7 mouse cellular contexts compared by ENCODE assay signal in genomic region chr9:21546789-21547074, GRCm38 (mm10). TPM values are rescaled to one million over a fixed set of nuclear protein-coding genes. Genes with fewer than 3 reads are reported as not detected.
DNase-seq lines count a peak whose midpoint lies in the region; ATAC-seq and TF ChIP-seq lines count a peak whose summit lies in the region.

Gene Carm1 (plus strand): TSS chr9:21546894.

- no peak for ATAC-seq in erythroblast, adult 5-6 weeks (replicated peaks; ENCODE audit: low FRiP score, poor library complexity, severe bottlenecking)

- no peaks in the 10 kb centered on the region for H3K27me3 ChIP-seq in myocyte (ENCODE audit: control insufficient read depth, insufficient read depth, insufficient read length)

- peak within 1 kb of the TSS; percentile 90 for H3K4me2 ChIP-seq in myocyte (ENCODE audit: low read depth)

- H3K36me3 ChIP-seq in myocyte (ENCODE audit: control insufficient read depth, insufficient read depth): no peaks in the 10 kb centered on the region

- H3K79me2 ChIP-seq in myocyte (ENCODE audit: control insufficient read depth, insufficient read depth): peaks cover 42% of the 10 kb centered on the region

- H3K4me3 ChIP-seq in myocyte: peak within 1 kb of the TSS; percentile 81

- H3ac ChIP-seq in myocyte (ENCODE audit: control insufficient read depth, insufficient read length): peak within 1 kb of the TSS; percentile 80

- intact Hi-C loops in heart, postnatal 10 days (cut with DNase I): loop anchor here (2.0 kb wide), 1 partner anchor 46 kb away; the partner anchor contains the start of genes Timm29 and Yipf2
- intact Hi-C loops in left cerebral cortex, postnatal 10 days (cut with DNase I): no loop called here

- TF ChIP-seq POLR2A in myocyte (IDR thresholded peaks at IDR 0.05; ENCODE audit: insufficient read length, low read depth): no peak

- peak; percentile 58 for DNase-seq in urinary bladder, postnatal 14 days (ENCODE audit: low spot score)
- DNase-seq in urinary bladder, postnatal 36 days (ENCODE audit: low spot score in 2 of 2): no peak
- no peak for DNase-seq in heart, postnatal 10 days
- no peak for DNase-seq in left cerebral cortex, postnatal 10 days (ENCODE audit: extremely low spot score in 1 of 2, low spot score in 2 of 2)
- DNase-seq in ovary, postnatal 36 days (ENCODE audit: low spot score): no peak

TF ChIP-seq in myocyte, 11 proteins besides CTCF, POLR2A, EP300 and RAD21:
- no peak for TF ChIP-seq MAX (IDR thresholded peaks at IDR 0.05; ENCODE audit: low read depth)
- TF ChIP-seq CEBPB (IDR thresholded peaks at IDR 0.05; ENCODE audit: insufficient read depth, poor library complexity, severe bottlenecking): no peak
- TF ChIP-seq SRF (IDR thresholded peaks at IDR 0.05; ENCODE audit: control insufficient read depth, insufficient read length, low read depth): no peak
- no peak for TF ChIP-seq POLR2AphosphoS2 (IDR thresholded peaks at IDR 0.05; ENCODE audit: insufficient read length, low read depth)
- TF ChIP-seq REST (IDR thresholded peaks at IDR 0.05; ENCODE audit: insufficient read depth, insufficient read length): no peak
- TF ChIP-seq TCF12 (IDR thresholded peaks at IDR 0.05; ENCODE audit: insufficient read depth, poor library complexity, severe bottlenecking): no peak
- no peak for TF ChIP-seq E2F4 (IDR thresholded peaks at IDR 0.05; ENCODE audit: insufficient read depth)
- TF ChIP-seq MYOG (IDR thresholded peaks at IDR 0.05; ENCODE audit: control insufficient read depth in 1 of 3, insufficient read depth in 1 of 3, insufficient read length in 2 of 3, low read depth in 2 of 3): no peak
- no peak for TF ChIP-seq TCF3 (IDR thresholded peaks at IDR 0.05; ENCODE audit: insufficient read length, low read depth)
- TF ChIP-seq MYOD1 (IDR thresholded peaks at IDR 0.05; ENCODE audit: control insufficient read depth in 1 of 3, insufficient read length in 2 of 3, low read depth in 2 of 3): no peak
- TF ChIP-seq USF1 (IDR thresholded peaks at IDR 0.05; ENCODE audit: low read depth): no peak
TF ChIP-seq in myocyte: peak in this region for 0.

RNA-seq across cellular contexts. Expression of gene Carm1, which starts in this region (rescaled TPM):
- 35.7 and 90.5 TPM in 2 replicates for total RNA-seq in erythroblast, adult 5-6 weeks (2015; ENCODE audit: low replicate concordance)
- 51.5 and 54.9 TPM in 2 replicates for total RNA-seq in erythroblast, adult 5-6 weeks (2017; ENCODE audit: low replicate concordance)
- 10 to 100 TPM; 65.9 to 66.1 TPM for total RNA-seq in heart, postnatal 10 days (2021)
- 10 to 100 TPM; 71.7 to 74.1 TPM for total RNA-seq in left cerebral cortex, postnatal 10 days (2021)
- polyA plus RNA-seq in myocyte (2012; fragmentation: generic; extraction: Trizol): 48.1 TPM
